ENCODE assay signal across 26 mouse cellular contexts in genomic region chr4:81327694-81328093, GRCm38 (mm10).
"Had no signal": no experiment of that assay in that cellular context is flagged by ENCODE, and none has a peak within 500 bp of the region (broad histone marks: within the 10 kb centered on the region; RNA-seq: fewer than 3 reads in every experiment).

No protein-coding gene starts in this region.

- H3K36me3 ChIP-seq: hindbrain, embryonic 12.5 days; intestine, embryonic 15.5 days had no signal

- DNase-seq: gastrocnemius, adult 2 months; gastrocnemius, postnatal 10 days; gastrocnemius, postnatal 25 days; heart, adult 18-20 months; heart, postnatal 10 days; heart, postnatal 4 days; kidney, adult 18-20 months; kidney, adult 8-10 months; kidney, postnatal 10 days; kidney, postnatal 25 days; kidney, postnatal 4 days; liver had no signal

- H3K9me3 ChIP-seq: heart, embryonic 10.5 days; heart, embryonic 12.5 days; hindbrain, embryonic 10.5 days; hindbrain, embryonic 12.5 days; intestine, embryonic 15.5 days; limb, embryonic 10.5 days; limb, embryonic 12.5 days had no signal

- H3K4me2 ChIP-seq: heart, embryonic 12.5 days; hindbrain, embryonic 12.5 days; hindbrain, embryonic 14.5 days; intestine, embryonic 15.5 days; limb, embryonic 12.5 days; liver, embryonic 11.5 days had no signal

- H3K4me1 ChIP-seq: heart, embryonic 10.5 days; heart, embryonic 12.5 days; intestine, embryonic 15.5 days; limb, embryonic 10.5 days had no signal

- H3K9ac ChIP-seq: heart, embryonic 12.5 days; hindbrain, embryonic 12.5 days; hindbrain, embryonic 14.5 days; intestine, embryonic 15.5 days; limb, embryonic 12.5 days had no signal

- H3K27ac ChIP-seq: gastrocnemius, adult 2 months; heart, embryonic 10.5 days; hindbrain, embryonic 10.5 days; hindbrain, embryonic 12.5 days; hindbrain, embryonic 14.5 days; intestine, embryonic 15.5 days; left cerebral cortex, adult 2 months; limb, embryonic 10.5 days had no signal

- H3K27me3 ChIP-seq: heart, embryonic 12.5 days; hindbrain, embryonic 12.5 days; intestine, embryonic 15.5 days; limb, embryonic 12.5 days had no signal

- ATAC-seq: hindbrain, embryonic 16.5 days; inflammation-experienced regulatory T-cells, adult 6 months; intestine, embryonic 15.5 days; intestine, postnatal 0 days had no signal

- H3K4me3 ChIP-seq: gastrocnemius, adult 2 months; heart, embryonic 10.5 days; heart, embryonic 12.5 days; hindbrain, embryonic 10.5 days; hindbrain, embryonic 12.5 days; intestine, embryonic 15.5 days; layer of hippocampus, adult 2 months; left cerebral cortex, adult 2 months; limb, embryonic 10.5 days; limb, embryonic 12.5 days had no signal
